ENCODE assay signal across 8 mouse cellular contexts in the genomic region with DNA sequence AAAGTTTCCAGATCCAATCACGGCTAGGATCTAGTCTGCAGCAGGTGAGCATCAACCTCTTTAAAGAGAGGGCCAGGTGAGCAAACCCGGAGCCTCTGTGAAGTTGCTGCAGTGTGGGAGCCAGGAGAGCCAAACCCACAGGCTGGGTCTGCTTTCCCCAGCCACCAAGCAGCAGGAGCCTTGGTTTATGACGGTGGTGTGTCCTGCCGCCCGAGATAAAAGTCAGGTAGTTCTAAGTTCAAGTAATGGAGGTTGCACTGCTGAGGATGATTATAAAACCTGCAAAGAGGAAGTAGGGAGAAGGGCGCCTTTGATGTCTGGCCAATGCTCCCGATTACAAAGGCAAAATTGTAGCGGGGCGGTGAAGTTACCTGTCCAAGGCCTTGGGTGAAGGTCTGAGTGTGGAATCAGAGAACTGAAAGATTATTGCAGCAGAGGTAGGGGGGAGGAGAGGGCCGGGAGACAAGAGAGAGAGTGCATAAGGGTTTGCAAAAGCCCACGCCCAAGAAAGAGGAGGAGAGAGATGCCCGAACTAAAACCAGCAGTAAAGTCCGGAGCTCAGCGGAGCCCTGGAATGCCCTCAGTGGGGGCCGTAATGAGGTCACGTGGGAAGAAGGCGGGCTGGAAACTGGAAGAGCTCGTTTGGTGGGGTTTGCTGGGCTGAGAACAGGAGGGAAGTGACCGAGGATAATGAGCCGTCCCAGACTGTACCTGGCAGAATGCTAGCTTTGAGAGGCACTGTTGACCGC. TPM values are rescaled to one million over a fixed set of nuclear protein-coding genes. Genes with fewer than 3 reads are reported as not detected.
DNase-seq lines count a peak whose midpoint lies in the region; ATAC-seq lines count a peak whose summit lies in the region.

No protein-coding gene starts in this region.

- peak overlapping the region; percentile 33 for H3K4me3 ChIP-seq in embryonic facial prominence, embryonic 13.5 days
- H3K4me3 ChIP-seq in hindbrain, embryonic 16.5 days (ENCODE audit: low read length): peak overlapping the region; percentile 30
- peak overlapping the region; percentile 36 for H3K4me3 ChIP-seq in liver, embryonic 13.5 days (replicated peaks)

- peaks cover 29% of the 10 kb centered on the region for H3K4me1 ChIP-seq in embryonic facial prominence, embryonic 13.5 days
- peaks cover 7% of the 10 kb centered on the region for H3K4me1 ChIP-seq in hindbrain, embryonic 16.5 days (ENCODE audit: control insufficient read depth, insufficient read depth, low read depth, low read length)
- peaks cover 91% of the 10 kb centered on the region for H3K4me1 ChIP-seq in liver, embryonic 13.5 days (replicated peaks)

- no peaks in the 10 kb centered on the region for H3K36me3 ChIP-seq in embryonic facial prominence, embryonic 13.5 days
- no peaks in the 10 kb centered on the region for H3K36me3 ChIP-seq in hindbrain, embryonic 16.5 days (ENCODE audit: control insufficient read depth, insufficient read depth, low read length)
- no peaks in the 10 kb centered on the region for H3K36me3 ChIP-seq in liver, embryonic 13.5 days

- DNase-seq in adrenal gland, adult 2 months: peak; percentile 35
- no peak for DNase-seq in adrenal gland, adult 18-20 months (ENCODE audit: low spot score in 2 of 2)
- DNase-seq in liver, embryonic 13.5 days: no peak
- DNase-seq in neural tube, embryonic 10.5 days (ENCODE audit: extremely low spot score, low spot score): peak; percentile 53
- DNase-seq in yolk sac, embryonic 10.5 days (ENCODE audit: low spot score): peak; percentile 65

- peaks cover 15% of the 10 kb centered on the region; the same call in 1 of the 2 replicates for H3K27me3 ChIP-seq in embryonic facial prominence, embryonic 13.5 days
- no peaks in the 10 kb centered on the region for H3K27me3 ChIP-seq in hindbrain, embryonic 16.5 days (replicated peaks; ENCODE audit: control insufficient read depth, insufficient read depth, low read length)
- H3K27me3 ChIP-seq in liver, embryonic 13.5 days: no peaks in the 10 kb centered on the region

- H3K27ac ChIP-seq in embryonic facial prominence, embryonic 13.5 days: peak overlapping the region; percentile 72
- no peak overlapping the region for H3K27ac ChIP-seq in hindbrain, embryonic 16.5 days (ENCODE audit: low read depth, low read length)
- H3K27ac ChIP-seq in liver, embryonic 13.5 days: peak overlapping the region; percentile 13; the same call in 1 of the 2 replicates

- H3K9ac ChIP-seq in embryonic facial prominence, embryonic 13.5 days: peak overlapping the region; percentile 46
- peak overlapping the region; percentile 41 for H3K9ac ChIP-seq in hindbrain, embryonic 16.5 days (ENCODE audit: low read depth, low read length)
- peak overlapping the region; percentile 56 for H3K9ac ChIP-seq in liver, embryonic 13.5 days

- WGBS in embryonic facial prominence, embryonic 13.5 days: 6% methylated on average over 21 of the region's 21 CpGs
- 12% methylated on average over 21 of the region's 21 CpGs for WGBS in hindbrain, embryonic 16.5 days
- 11% methylated on average over 21 of the region's 21 CpGs for WGBS in liver, embryonic 13.5 days (ENCODE audit: insufficient replicate concordance)

- H3K4me2 ChIP-seq in embryonic facial prominence, embryonic 13.5 days: peak overlapping the region; percentile 62
- peak overlapping the region; percentile 60 for H3K4me2 ChIP-seq in hindbrain, embryonic 16.5 days (ENCODE audit: low read length)
- H3K4me2 ChIP-seq in liver, embryonic 13.5 days: peak overlapping the region; percentile 62

- H3K9me3 ChIP-seq in embryonic facial prominence, embryonic 13.5 days: no peaks in the 10 kb centered on the region
- H3K9me3 ChIP-seq in hindbrain, embryonic 16.5 days (ENCODE audit: control insufficient read depth, low read length): no peaks in the 10 kb centered on the region
- no peaks in the 10 kb centered on the region for H3K9me3 ChIP-seq in liver, embryonic 13.5 days (replicated peaks)

- peak; percentile 57; the same call in 1 of the 2 replicates for ATAC-seq in embryonic facial prominence, embryonic 13.5 days (ENCODE audit: insufficient number of reproducible peaks, insufficient read depth, low FRiP score, low TSS enrichment, low read depth)
- no peak for ATAC-seq in hindbrain, embryonic 16.5 days
- no peak; the same call in 1 of the 2 replicates for ATAC-seq in liver, embryonic 13.5 days (ENCODE audit: low read depth)
- no peak for ATAC-seq in frontal cortex, adult (ENCODE audit: low TSS enrichment)

RNA-seq across cellular contexts. Expression of a gene that starts 27.7 kb away (rescaled TPM):
- 10 to 100 TPM; 43.3 to 74.3 TPM for total RNA-seq in adrenal gland, adult 2 months (2021)
- polyA plus RNA-seq in adrenal gland, adult 2 months (2012; rRNA removed): 18.5 and 21.4 TPM in 2 replicates
- total RNA-seq in adrenal gland, adult 18-20 months (2021): 10 to 100 TPM; 65.5 to 72.4 TPM
- 163 and 172 TPM in 2 replicates for polyA plus RNA-seq in embryonic facial prominence, embryonic 13.5 days (2015; fragmentation: Nextera tagmentation; extraction: Ambion mirVana)
- 121 and 130 TPM in 2 replicates for polyA plus RNA-seq in hindbrain, embryonic 16.5 days (2015; fragmentation: Nextera tagmentation; extraction: Ambion mirVana)
- polyA plus RNA-seq in liver, embryonic 13.5 days (2015; fragmentation: Nextera tagmentation; extraction: Ambion mirVana): 219 and 233 TPM in 2 replicates

RNA-seq across cellular contexts. Expression of a gene that starts 47.2 kb away (rescaled TPM):
- 1 to 10 TPM; 3.8 to 7.8 TPM for total RNA-seq in adrenal gland, adult 2 months (2021)
- polyA plus RNA-seq in adrenal gland, adult 2 months (2012; rRNA removed): 5.3 and 6.4 TPM in 2 replicates
- total RNA-seq in adrenal gland, adult 18-20 months (2021): 1 to 10 TPM; 4.7 to 5.1 TPM
- 7.1 and 8.7 TPM in 2 replicates for polyA plus RNA-seq in embryonic facial prominence, embryonic 13.5 days (2015; fragmentation: Nextera tagmentation; extraction: Ambion mirVana)
- 0.71 and 1.5 TPM in 2 replicates for polyA plus RNA-seq in hindbrain, embryonic 16.5 days (2015; fragmentation: Nextera tagmentation; extraction: Ambion mirVana)
- polyA plus RNA-seq in liver, embryonic 13.5 days (2015; fragmentation: Nextera tagmentation; extraction: Ambion mirVana): 3.8 and 5.5 TPM in 2 replicates

RNA-seq across cellular contexts. Expression of a gene that starts 50.7 kb away (rescaled TPM):
- total RNA-seq in adrenal gland, adult 2 months (2021): 1 to 10 TPM; 3.3 to 4.6 TPM
- 6.6 and 9.7 TPM in 2 replicates for polyA plus RNA-seq in adrenal gland, adult 2 months (2012; rRNA removed)
- total RNA-seq in adrenal gland, adult 18-20 months (2021): 1 to 10 TPM; 7.6 to 9.5 TPM
- polyA plus RNA-seq in embryonic facial prominence, embryonic 13.5 days (2015; fragmentation: Nextera tagmentation; extraction: Ambion mirVana): 4.9 and 5.3 TPM in 2 replicates
- polyA plus RNA-seq in hindbrain, embryonic 16.5 days (2015; fragmentation: Nextera tagmentation; extraction: Ambion mirVana): 38.4 and 46.1 TPM in 2 replicates
- polyA plus RNA-seq in liver, embryonic 13.5 days (2015; fragmentation: Nextera tagmentation; extraction: Ambion mirVana): 2.7 and 3.1 TPM in 2 replicates

Comparison
In these comparisons a context has a peak if more than half of its experiments do, and no peak if none do; other contexts are left out.
1. DNase-seq: peak in adrenal gland, adult 2 months (single experiment), neural tube, embryonic 10.5 days (single experiment) and yolk sac, embryonic 10.5 days (single experiment); none in adrenal gland, adult 18-20 months (0 of 2) and liver, embryonic 13.5 days (single experiment).
2. Peak in every context shown above with its lines, with median percentiles within 50 percentile points of each other: H3K4me2 ChIP-seq, H3K4me3 ChIP-seq and H3K9ac ChIP-seq.